Mouse (Mus musculus) adrenal gland, postnatal 36 days (tissue): ENCODE measurements at regions not wholly inside any gene's neighbourhood (a gene's known extent, or its start where the extent isn't known, plus 50 kb on each side); places are given as distances from the start of the nearest gene placed in this dataset.

Experiments used
- DNase-seq, 2 experiments: peaks; one replicate each; pipeline ENCODE4 v3.0.0; 2021; ENCODE audit warnings: mixed read lengths in 1 of 2

GRCm38 (mm10) chr6:81323690-81324089 is 599.8 kb upstream of the Gcfc2 start:
- DNase-seq, result no peak

- no peak for DNase-seq
Observed at GRCm38 (mm10) chr6:81363969-81364529, 559.4 kb upstream of the Gcfc2 start.

GRCm38 (mm10) chr6:81388484-81388883 is 535.0 kb upstream of the Gcfc2 start:
- DNase-seq, result no peak

- DNase-seq, result no peak
Observed at GRCm38 (mm10) chr6:81403122-81403521, 520.3 kb upstream of the Gcfc2 start.

- DNase-seq, result no peak
Observed at GRCm38 (mm10) chr6:81413611-81414010, 509.9 kb upstream of the Gcfc2 start.

- DNase-seq, result no peak
Observed at GRCm38 (mm10) chr6:81434745-81435144, 488.7 kb upstream of the Gcfc2 start.

- DNase-seq, result no peak
Observed at GRCm38 (mm10) chr6:81438951-81439722, 484.3 kb upstream of the Gcfc2 start.

- DNase-seq, result no peak
Observed at GRCm38 (mm10) chr6:81441396-81441795, 482.1 kb upstream of the Gcfc2 start.

GRCm38 (mm10) chr6:81446019-81446800 is 477.3 kb upstream of the Gcfc2 start:
- no peak for DNase-seq

- no peak for DNase-seq
Observed at GRCm38 (mm10) chr6:81447701-81448100, 475.8 kb upstream of the Gcfc2 start.

GRCm38 (mm10) chr6:81448366-81448765 is 475.1 kb upstream of the Gcfc2 start:
- DNase-seq, result no peak

GRCm38 (mm10) chr6:81461095-81461494 is 462.4 kb upstream of the Gcfc2 start:
- DNase-seq, result no peak

GRCm38 (mm10) chr6:81464442-81464841 is 459.0 kb upstream of the Gcfc2 start:
- DNase-seq, result no peak

- no peak for DNase-seq
Observed at GRCm38 (mm10) chr6:81466536-81466935, 456.9 kb upstream of the Gcfc2 start.

GRCm38 (mm10) chr6:81471340-81471955 is 452.0 kb upstream of the Gcfc2 start:
- DNase-seq, result no peak

GRCm38 (mm10) chr6:81472506-81472905 is 451.0 kb upstream of the Gcfc2 start:
- no peak for DNase-seq

- no peak for DNase-seq
Observed at GRCm38 (mm10) chr6:81474786-81475185, 448.7 kb upstream of the Gcfc2 start.

- DNase-seq, result no peak
Observed at GRCm38 (mm10) chr6:81487006-81487405, 436.5 kb upstream of the Gcfc2 start.

GRCm38 (mm10) chr6:81496239-81496638 is 427.2 kb upstream of the Gcfc2 start:
- peak; percentile 15 to 27 for DNase-seq

- no peak for DNase-seq
Observed at GRCm38 (mm10) chr6:81517185-81517584, 406.3 kb upstream of the Gcfc2 start.

- no peak for DNase-seq
Observed at GRCm38 (mm10) chr6:81562260-81562659, 361.2 kb upstream of the Gcfc2 start.

- DNase-seq, result no peak
Observed at GRCm38 (mm10) chr6:81563192-81563591, 360.3 kb upstream of the Gcfc2 start.

- no peak for DNase-seq
Observed at GRCm38 (mm10) chr6:81564295-81564694, 359.2 kb upstream of the Gcfc2 start.
